Mouse (Mus musculus) induced T-regulatory cell, adult 2 months (primary cell): ENCODE data around the gene Oprm1.

Experiments
- DNase-seq: peaks from one replicate; pipeline ENCODE4 v3.0.0-alpha.2; 2012; ENCODE audit warnings: low read depth

Gene Oprm1

GRCm38 (mm10) chr10:7047288-7047918 is 289.1 kb downstream of the Oprm1 start:
- DNase-seq: no peak

GRCm38 (mm10) chr10:7047919-7048291 is 289.6 kb downstream of the Oprm1 start:
- no peak for DNase-seq

DNA sequence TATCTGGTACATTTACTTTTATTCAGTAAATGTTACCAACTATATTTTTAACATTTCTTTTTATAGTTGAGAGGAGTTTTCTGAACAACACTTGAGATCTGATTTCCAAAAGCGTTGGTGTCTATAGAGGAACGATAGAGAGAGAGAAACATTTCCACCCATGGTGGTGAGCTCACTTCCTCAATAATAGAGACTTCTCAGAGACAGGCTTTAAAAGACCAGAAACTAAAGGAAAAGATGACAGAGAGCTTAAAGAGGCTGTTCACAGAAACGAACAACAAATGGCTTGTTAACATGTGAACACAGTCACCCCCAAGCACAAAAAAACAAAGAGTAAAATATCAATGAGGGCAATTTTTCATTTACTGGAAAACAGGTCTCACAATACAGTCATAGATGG is 291.6 kb downstream of the Oprm1 start:
- DNase-seq: no peak

- DNase-seq: no peak
These were observed 294.2 kb downstream of the Oprm1 start, which contains the start of gene Ipcef1 for GRCm38 (mm10) chr10:7052315-7053017. Ipcef1 (minus strand) TSS chr10:7052478.

- no peak for DNase-seq
These were observed 296.4 kb downstream of the Oprm1 start for GRCm38 (mm10) chr10:7054560-7055205.

GRCm38 (mm10) chr10:7057546-7057945 is 299.2 kb downstream of the Oprm1 start:
- DNase-seq: no peak

DNA sequence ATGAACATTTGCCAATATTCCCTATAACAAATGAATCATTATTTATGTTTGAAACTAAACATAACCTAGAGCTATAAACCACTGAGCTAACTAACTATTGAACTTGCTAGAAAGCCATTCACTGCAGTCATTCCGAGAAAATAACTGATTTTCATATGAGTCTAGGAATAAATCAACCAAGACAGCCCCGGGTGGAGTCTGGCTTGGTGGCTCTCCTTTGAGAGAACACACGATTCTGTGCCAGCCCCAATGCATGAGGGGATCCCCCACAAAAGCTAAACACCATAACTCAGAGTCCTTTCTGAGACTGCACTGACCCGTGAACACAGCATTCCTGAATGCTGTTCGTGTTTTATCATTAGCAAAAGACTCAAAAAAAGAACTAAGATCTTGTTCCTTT is 302.0 kb downstream of the Oprm1 start:
- no peak for DNase-seq

- no peak for DNase-seq
These were observed 304.7 kb downstream of the Oprm1 start for GRCm38 (mm10) chr10:7062993-7063392.

DNA sequence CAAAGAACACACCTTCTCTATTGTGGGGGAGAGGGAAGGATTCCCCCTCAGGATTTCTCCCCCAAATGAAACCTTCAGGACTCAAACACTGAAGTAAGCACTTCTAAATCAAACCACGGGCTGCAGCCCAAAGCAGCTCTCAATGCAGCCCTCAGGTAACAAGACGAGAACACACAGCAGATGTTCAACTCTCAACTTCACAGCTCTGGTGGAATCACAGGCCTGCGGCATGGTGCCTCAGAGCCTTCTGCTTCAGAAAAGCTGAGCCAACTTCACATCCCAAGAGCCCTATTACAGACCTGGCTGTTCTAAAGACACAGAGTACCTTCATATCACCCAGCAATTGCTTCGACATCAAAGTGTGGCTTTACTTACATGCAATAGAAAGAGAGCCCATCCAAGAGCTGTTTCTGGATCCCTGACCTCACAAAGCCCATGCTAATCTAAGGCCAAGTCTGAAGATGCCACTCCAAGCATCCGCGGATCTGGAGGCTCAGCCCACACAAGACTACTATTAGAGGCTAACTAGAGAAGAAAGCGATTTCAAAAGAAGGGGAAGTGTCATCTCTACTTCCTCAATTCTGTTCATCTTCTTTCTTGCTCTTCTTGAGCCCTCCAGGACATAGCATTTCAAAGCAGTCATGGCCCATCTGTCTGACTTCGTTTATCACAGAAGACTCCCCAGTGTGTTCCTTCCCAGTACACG is 305.6 kb downstream of the Oprm1 start:
- no peak for DNase-seq

- DNase-seq: peak; percentile 67
These were observed 310.3 kb downstream of the Oprm1 start for GRCm38 (mm10) chr10:7068608-7069007.

DNA sequence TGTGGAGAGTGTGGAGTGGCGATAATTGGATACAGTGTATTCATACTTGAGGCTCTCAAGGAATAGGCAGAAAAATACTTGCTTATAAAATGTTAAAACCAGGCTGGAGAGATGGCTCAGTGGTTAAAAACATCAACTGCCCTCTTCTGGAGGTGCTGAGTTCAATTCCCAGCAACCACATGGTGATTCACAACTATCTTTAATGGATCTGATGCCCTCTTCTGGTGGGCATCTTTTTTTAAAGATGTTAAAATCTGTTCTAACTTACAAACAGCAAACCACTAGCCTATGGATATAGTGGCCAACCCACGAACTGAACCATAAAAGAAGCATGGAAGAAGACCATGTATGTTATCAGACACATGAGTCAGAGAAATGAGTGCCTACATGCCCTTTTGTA is 310.8 kb downstream of the Oprm1 start:
- peak; percentile 13 for DNase-seq

- no peak for DNase-seq
These were observed 312.0 kb downstream of the Oprm1 start for GRCm38 (mm10) chr10:7070100-7070835.

DNA sequence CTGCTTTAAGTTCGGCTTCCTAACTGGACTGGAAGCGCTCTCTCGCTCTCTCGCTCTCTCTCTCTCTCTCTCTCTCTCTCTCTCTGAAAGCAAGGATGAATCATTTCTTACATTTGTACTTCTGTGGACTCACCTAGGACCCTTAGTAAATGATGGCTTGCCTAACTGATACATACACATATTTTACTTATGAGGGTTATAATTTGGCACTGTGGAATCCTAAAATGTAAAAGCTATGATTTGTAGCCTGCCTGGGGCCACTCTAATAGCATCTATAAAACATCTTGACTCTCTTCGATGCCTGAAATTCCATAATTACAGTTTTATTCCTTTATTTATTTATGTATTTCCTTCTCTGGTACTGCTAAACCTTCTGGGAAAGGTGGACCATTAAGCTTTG is 312.6 kb downstream of the Oprm1 start:
- no peak for DNase-seq

- no peak for DNase-seq
These were observed 315.9 kb downstream of the Oprm1 start for GRCm38 (mm10) chr10:7074231-7074630.

GRCm38 (mm10) chr10:7075661-7076060 is 317.4 kb downstream of the Oprm1 start:
- no peak for DNase-seq

- peak; percentile 69 for DNase-seq
These were observed 317.9 kb downstream of the Oprm1 start for GRCm38 (mm10) chr10:7076201-7076600.

DNA sequence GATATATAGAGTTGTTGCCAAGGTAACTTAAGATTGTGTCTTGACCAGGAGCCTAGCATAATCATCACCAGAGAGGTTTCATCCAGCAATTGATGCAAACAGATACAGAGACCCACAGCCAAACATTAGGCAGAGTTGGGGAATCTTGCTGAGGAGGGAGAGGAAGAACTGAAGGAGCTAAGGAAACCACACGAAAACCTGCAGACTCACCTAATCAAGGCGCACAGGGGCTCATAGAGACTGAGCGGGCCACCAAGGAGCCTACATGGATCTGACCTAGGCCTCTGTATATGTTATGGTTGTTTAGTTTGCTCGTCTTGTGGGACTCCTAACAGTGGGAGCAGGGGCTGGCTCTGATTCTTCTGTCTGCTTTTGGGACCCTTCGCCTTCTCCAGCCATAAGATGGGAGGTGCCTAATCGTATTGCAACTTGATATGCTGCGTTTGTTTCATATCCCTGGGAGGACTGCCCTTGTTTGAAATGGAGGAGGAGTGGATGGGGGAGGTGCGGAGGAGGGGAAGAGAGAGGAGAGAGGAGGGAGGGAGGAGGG is 318.4 kb downstream of the Oprm1 start:
- DNase-seq: no peak

DNA sequence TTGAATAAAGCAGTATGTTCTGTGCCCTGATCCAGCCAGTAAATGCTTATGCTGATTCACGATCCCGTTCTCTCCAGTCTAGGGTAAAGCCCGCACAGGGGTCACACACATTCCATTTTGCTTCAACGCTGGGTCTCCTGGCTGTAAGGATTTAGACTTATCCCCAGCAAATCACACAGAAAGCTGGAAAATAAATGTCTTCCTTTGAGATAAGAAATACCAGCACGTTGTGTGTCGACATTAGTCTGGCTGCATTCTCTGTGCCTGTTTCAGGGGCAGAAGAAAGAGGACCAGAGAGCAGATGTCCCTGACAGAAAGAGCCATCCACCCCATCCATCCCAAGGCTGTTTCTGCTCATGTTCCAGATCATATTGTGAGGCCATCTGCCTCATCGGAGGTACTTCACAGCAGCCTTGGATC is 319.1 kb downstream of the Oprm1 start:
- DNase-seq: no peak

- no peak for DNase-seq
These were observed 319.7 kb downstream of the Oprm1 start for GRCm38 (mm10) chr10:7077971-7078370.
